Mouse (Mus musculus) testis, adult 2 months (tissue): ENCODE results near the gene Nckap5. TPM values are rescaled to one million over a fixed set of nuclear protein-coding genes. Genes with fewer than 3 reads are reported as not detected.

Experiments used
- H3K27ac ChIP-seq: fragments of 200-500 bp; 2 replicates; pipeline ENCODE4 v1.5.1; 2012; ENCODE audit warnings: low read depth, low read length; ENCODE audit not compliant: control insufficient read depth, insufficient read depth
- H3K27me3 ChIP-seq: fragments of 200-500 bp; 2 replicates; pipeline ENCODE4 v1.6.1; 2012; ENCODE audit warnings: mild to moderate bottlenecking, low read length, moderate library complexity; ENCODE audit not compliant: control insufficient read depth, insufficient read depth
- H3K36me3 ChIP-seq: fragments of 200-500 bp; 2 replicates; pipeline ENCODE4 v1.6.1; 2012; ENCODE audit warnings: mild to moderate bottlenecking, low read length; ENCODE audit not compliant: control insufficient read depth, insufficient read depth
- H3K4me1 ChIP-seq: fragments of 200-500 bp; 2 replicates; pipeline ENCODE4 v1.6.1; 2012; ENCODE audit warnings: low read length; ENCODE audit not compliant: control insufficient read depth, insufficient read depth
- H3K4me3 ChIP-seq: fragments of 200-500 bp; 2 replicates; pipeline ENCODE4 v1.5.1; 2012; ENCODE audit warnings: low read depth, mild to moderate bottlenecking, low read length, moderate library complexity, mixed read lengths; ENCODE audit not compliant: control insufficient read depth
- CTCF ChIP-seq: fragments of 200-500 bp; IDR thresholded peaks from 2 replicates; pipeline ENCODE4 v1.5.1; 2012; ENCODE audit warnings: low read depth, mild to moderate bottlenecking, inconsistent platforms, low read length, moderate library complexity; ENCODE audit not compliant: control insufficient read depth, insufficient read depth, insufficient replicate concordance
- POLR2A ChIP-seq: fragments of 200-500 bp; IDR thresholded peaks from 2 replicates; pipeline ENCODE4 v1.6.1; 2012; ENCODE audit warnings: low read depth, mild to moderate bottlenecking, inconsistent platforms, low read length, moderate library complexity; ENCODE audit not compliant: control insufficient read depth
- polyA plus RNA-seq: library from polyadenylated mRNA; depleted of rRNA; stranded (reverse); fragments of >200 nt; gene quantifications from 2 replicates; pipeline ENCODE4 v1.2.3, GENCODE M21; 2012

Gene Nckap5
- polyA plus RNA-seq, 1 experiment: 1.0 TPM

DNA sequence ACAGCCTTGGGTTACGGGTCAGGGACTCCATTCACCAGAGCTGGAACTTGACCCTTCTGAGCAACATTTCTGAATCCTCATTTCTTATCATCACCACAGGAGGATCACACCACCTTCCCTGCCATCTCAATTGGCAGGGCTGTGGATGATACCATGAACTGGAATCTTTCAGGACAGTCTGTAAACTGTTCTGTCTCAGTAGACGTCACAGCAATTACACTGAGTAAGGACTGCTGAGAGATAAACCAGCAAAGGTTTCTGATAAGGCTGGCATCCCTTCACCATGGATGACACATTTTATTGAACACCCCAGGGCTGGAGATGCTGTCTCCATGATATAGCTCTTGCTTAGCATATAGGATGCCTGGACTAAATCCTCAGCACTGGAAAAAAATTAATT lies 178.5 kb downstream of the Nckap5 start:
- Histone ChIP-seq H3K27ac (no peak overlapping the region), H3K4me3 (no peak overlapping the region), H3K4me1 (no peaks in the 10 kb centered on the region), H3K36me3 (no peaks in the 10 kb centered on the region), H3K27me3 (no peaks in the 10 kb centered on the region)
- no peak for TF ChIP-seq CTCF
- TF ChIP-seq POLR2A: no peak

DNA sequence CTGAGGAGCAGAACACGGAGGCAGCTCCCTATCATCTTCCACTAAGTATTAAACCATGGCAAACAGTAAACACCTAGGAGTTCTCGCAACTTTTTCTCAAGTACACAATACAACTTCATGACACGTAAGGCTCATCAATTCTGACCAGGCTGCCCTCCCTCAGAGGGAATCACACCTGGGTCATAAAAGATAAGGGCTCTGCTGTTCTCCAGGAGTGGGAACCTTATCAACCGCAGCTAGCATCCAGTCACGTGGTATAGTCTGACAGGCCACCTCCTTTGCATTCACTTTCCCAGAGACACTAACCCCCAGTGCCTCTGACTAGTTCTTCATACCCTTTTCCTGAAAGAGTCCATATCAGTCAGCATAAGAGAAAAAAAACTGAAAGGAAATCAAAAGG lies 179.8 kb downstream of the Nckap5 start:
- no peak for TF ChIP-seq CTCF
- no peak for TF ChIP-seq POLR2A
- no peak overlapping the region for H3K4me3 ChIP-seq
- H3K27ac ChIP-seq: no peak overlapping the region
- no peaks in the 10 kb centered on the region for H3K4me1 ChIP-seq
- no peaks in the 10 kb centered on the region for H3K27me3 ChIP-seq
- H3K36me3 ChIP-seq: no peaks in the 10 kb centered on the region

DNA sequence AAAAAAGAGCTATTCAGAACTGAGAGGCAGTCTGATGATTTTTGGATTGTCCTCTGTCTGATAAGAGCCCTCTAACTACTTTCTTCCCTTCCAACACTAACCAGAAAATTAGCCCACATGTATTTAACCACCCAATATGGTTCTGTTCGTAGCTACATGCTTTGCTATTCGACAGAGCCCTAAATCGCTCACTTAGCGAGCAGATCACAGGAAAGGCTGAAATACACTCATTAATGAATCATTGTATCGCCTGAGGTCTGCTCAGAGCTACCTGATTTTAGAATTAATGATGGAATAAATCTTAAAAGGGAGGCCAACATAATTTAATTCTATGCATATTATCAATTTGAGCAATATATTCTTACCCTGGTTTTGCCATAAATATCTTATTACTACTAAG lies 187.8 kb downstream of the Nckap5 start:
- no peak overlapping the region for H3K4me3 ChIP-seq
- no peaks in the 10 kb centered on the region for H3K36me3 ChIP-seq
- TF ChIP-seq POLR2A (no peak), CTCF (no peak)
- no peaks in the 10 kb centered on the region for H3K27me3 ChIP-seq
- H3K4me1 ChIP-seq: no peaks in the 10 kb centered on the region
- no peak overlapping the region for H3K27ac ChIP-seq

DNA sequence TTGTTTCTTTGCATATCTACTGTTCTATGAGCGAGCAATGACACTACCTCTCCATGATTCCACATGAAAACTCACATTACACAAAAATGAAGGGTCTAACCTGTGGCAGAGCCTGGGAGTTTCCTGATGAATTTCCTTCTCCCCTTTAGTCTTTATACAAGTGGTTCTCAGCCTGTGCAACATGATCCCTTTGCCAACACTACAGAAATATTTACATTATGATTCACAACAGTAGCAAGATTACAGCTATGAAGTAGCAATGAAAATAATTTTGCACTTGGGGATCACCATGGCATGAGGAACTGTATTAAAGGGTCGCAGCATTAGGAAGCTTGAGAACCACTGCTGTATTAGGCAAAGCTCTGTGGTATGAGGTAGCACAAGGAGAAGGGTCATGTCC lies 191.1 kb downstream of the Nckap5 start:
- Histone ChIP-seq H3K4me1 (no peaks in the 10 kb centered on the region), H3K27me3 (no peaks in the 10 kb centered on the region), H3K4me3 (no peak overlapping the region), H3K27ac (no peak overlapping the region), H3K36me3 (no peaks in the 10 kb centered on the region)
- no peak for TF ChIP-seq POLR2A
- no peak for TF ChIP-seq CTCF

DNA sequence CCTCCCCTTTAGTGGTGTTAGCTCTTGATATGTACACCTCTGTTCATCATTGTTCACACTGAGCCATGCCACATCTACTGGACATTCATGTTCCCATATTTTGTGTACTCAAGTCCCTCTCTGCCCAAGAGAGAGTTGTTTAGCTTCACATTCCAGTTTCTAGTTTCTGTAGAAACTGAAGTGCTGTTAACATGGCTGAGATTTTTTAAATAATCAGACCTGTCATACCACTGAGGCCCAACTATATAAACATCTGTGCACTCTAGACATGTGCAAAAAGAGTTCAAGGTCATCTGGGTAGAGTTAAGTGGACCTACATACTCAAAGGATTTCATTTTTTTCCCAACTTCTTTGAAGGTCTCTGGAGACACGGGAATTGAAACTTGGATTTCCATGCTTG lies 193.1 kb downstream of the Nckap5 start:
- Histone ChIP-seq H3K36me3 (no peaks in the 10 kb centered on the region), H3K27me3 (no peaks in the 10 kb centered on the region), H3K4me3 (no peak overlapping the region), H3K27ac (no peak overlapping the region), H3K4me1 (no peaks in the 10 kb centered on the region)
- TF ChIP-seq POLR2A: no peak

DNA sequence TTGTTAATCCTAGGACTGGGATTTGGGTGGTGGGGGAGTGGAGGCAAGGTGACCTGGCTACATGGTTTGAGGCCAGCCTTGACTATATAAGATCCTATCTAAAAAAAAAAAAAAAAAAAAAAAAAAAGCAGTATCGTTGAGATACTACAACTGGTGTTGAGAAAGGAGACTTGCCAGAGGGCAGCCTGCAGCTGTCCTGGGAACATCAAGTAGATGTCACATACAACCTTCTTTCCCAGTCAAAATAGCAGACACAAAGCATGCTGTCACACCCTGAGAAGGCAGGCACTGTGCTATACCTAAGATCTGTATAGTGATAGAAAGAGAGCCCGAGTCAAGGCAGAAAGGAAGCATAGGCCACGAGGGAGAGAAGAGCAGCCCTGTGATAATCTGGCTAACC lies 204.4 kb downstream of the Nckap5 start:
- H3K27ac ChIP-seq: no peak overlapping the region
- H3K4me1 ChIP-seq: no peaks in the 10 kb centered on the region
- TF ChIP-seq POLR2A: no peak
- no peak for TF ChIP-seq CTCF
- H3K4me3 ChIP-seq: no peak overlapping the region
- no peaks in the 10 kb centered on the region for H3K27me3 ChIP-seq
- no peaks in the 10 kb centered on the region for H3K36me3 ChIP-seq

DNA sequence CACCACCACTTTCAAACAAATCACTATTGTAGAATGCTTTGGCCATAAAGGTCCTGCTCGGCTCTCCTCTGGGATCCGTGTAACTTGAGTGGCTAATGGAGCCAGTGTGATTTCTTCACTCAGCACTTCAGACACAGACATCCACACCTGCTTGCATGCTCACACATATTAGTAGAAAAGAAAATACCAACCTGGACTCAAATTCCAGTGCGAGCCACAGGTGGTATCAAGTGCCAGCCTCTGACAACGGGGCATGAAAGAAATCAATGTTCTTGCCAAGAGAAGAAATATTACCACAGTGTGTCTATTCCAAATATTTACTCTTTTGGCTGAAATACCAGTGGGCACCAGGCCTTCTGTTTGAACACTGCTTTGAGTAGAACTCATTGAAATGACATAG lies 208.6 kb downstream of the Nckap5 start:
- Histone ChIP-seq H3K27ac (no peak overlapping the region), H3K36me3 (no peaks in the 10 kb centered on the region), H3K4me3 (no peak overlapping the region), H3K4me1 (no peaks in the 10 kb centered on the region), H3K27me3 (no peaks in the 10 kb centered on the region)
- TF ChIP-seq POLR2A (no peak), CTCF (no peak)

DNA sequence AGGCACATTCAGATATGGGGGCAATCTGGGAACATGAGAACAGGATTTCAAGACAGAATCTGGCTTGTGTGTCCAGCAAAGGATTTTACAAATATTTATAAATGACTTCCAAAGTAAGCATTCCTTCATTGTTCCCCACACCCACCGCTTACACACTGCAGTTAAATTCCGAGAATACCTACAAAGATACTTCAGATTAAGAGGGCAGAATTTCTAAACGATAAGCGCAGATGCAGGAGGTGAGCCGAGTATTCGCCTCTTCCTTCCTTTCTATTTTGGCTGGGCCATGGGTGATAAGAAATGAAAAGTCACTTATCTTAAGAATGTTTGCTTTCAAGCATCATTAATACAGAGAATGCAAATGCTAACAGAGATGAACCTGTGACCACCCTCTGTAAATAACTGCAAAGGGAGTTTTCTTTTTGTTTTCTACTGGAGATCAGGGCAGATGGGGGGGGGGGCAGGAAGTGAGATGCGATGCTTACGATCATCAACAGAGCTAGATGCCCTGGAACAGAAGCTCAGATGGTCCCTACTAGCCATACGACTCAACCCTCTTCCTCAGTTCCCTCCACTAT lies 213.0 kb downstream of the Nckap5 start:
- H3K4me3 ChIP-seq: no peak overlapping the region
- H3K36me3 ChIP-seq: no peaks in the 10 kb centered on the region
- H3K4me1 ChIP-seq: no peaks in the 10 kb centered on the region
- no peaks in the 10 kb centered on the region for H3K27me3 ChIP-seq
- no peak overlapping the region for H3K27ac ChIP-seq
- TF ChIP-seq POLR2A (no peak), CTCF (no peak)
